Mouse (Mus musculus) limb, embryonic 13.5 days (tissue): ENCODE data around the gene Dysf. TPM values are rescaled to one million over a fixed set of nuclear protein-coding genes. Genes with fewer than 3 reads are reported as not detected.

Experiments used
- ATAC-seq: fragments of 200-750 bp; cut with Nextera tagmentation; 2 replicates; pipeline ENCODE4 v1.8.0; 2017; ENCODE audit warnings: low read depth, moderate number of reproducible peaks, moderate TSS enrichment; ENCODE audit not compliant: low FRiP score
- H3K27ac ChIP-seq: fragments of 300-500 bp; sonication (generic); 2 replicates; pipeline ENCODE4 v1.5.1; 2015; ENCODE audit warnings: inconsistent platforms, mild to moderate bottlenecking, moderate library complexity
- H3K27me3 ChIP-seq: fragments of 300-500 bp; sonication (generic); 2 replicates; pipeline ENCODE4 v1.6.1; 2015; ENCODE audit warnings: mild to moderate bottlenecking, inconsistent platforms
- H3K36me3 ChIP-seq: fragments of 300-500 bp; sonication (generic); 2 replicates; pipeline ENCODE4 v1.6.1; 2015; ENCODE audit warnings: inconsistent platforms, mild to moderate bottlenecking, moderate library complexity
- H3K4me1 ChIP-seq: fragments of 300-500 bp; sonication (generic); 2 replicates; pipeline ENCODE4 v1.6.1; 2015; ENCODE audit warnings: inconsistent platforms
- H3K4me2 ChIP-seq: fragments of 300-500 bp; sonication (generic); replicated peaks from 2 replicates; pipeline ENCODE4 v1.6.1; 2015; ENCODE audit warnings: inconsistent platforms, mild to moderate bottlenecking, moderate library complexity
- H3K4me3 ChIP-seq: fragments of 300-500 bp; sonication (generic); 2 replicates; pipeline ENCODE4 v1.5.1; 2015; ENCODE audit warnings: moderate library complexity, mild to moderate bottlenecking, inconsistent platforms
- H3K9ac ChIP-seq: fragments of 300-500 bp; sonication (generic); 2 replicates; pipeline ENCODE4 v1.6.1; 2015; ENCODE audit warnings: mild to moderate bottlenecking, inconsistent platforms
- H3K9me3 ChIP-seq: fragments of 300-500 bp; sonication (generic); 2 replicates; pipeline ENCODE4 v1.6.1; 2016; ENCODE audit warnings: inconsistent platforms
- WGBS: fragments of 180-500 bp; shearing (Covaris S2); methylation state at CpG from one replicate; pipeline ENCODE4 v1.1.7; 2015; 5-methylcytosine and 5-hydroxymethylcytosine counted together
- polyA plus RNA-seq: library from polyadenylated mRNA; unstranded; fragments of >200 nt; fragmentation: Nextera tagmentation; extraction: Ambion mirVana; gene quantifications from 2 replicates; pipeline ENCODE4 v1.2.1, GENCODE M21; 2015

The Dysf gene
- polyA plus RNA-seq, 1 experiment from 2014 or later: 10.2 TPM

DNA sequence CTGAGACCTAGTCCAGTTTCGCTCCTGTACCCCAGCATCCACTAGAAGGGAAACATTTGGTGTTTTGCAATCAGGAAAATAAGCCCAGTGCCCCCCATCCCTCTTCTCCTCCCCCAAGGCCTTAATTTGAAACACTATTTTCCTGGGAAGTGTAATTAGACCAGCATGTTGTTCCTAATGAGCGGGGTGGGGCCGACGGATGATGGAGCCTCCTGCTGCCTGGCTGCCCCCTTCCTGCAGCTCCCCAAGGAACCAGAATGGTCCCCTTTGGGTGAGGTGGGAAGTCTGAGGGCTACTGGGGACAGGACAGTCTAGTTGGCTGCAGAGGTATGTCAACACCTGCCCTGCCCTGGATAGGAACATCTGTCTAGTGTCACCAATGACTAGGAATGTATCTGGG lies 136.0 kb downstream of the Dysf start:
- Histone ChIP-seq H3K4me2 (no peak overlapping the region), H3K27ac (peak overlapping the region; percentile 48; the same call in 1 of the 2 replicates), H3K36me3 (no peaks in the 10 kb centered on the region), H3K9ac (no peak overlapping the region), H3K27me3 (0 out of 2 replicates have a peak, but pooled peaks cover 5% of the 10 kb centered on the region), H3K9me3 (no peaks in the 10 kb centered on the region), H3K4me1 (peaks cover 35% of the 10 kb centered on the region), H3K4me3 (no peak overlapping the region)
- ATAC-seq: no peak
- 46% methylated on average over 4 of the region's 4 CpGs for WGBS

- H3K9ac ChIP-seq: no peak overlapping the region
- H3K27ac ChIP-seq: no peak overlapping the region
- no peaks in the 10 kb centered on the region for H3K36me3 ChIP-seq
- no peak overlapping the region for H3K4me2 ChIP-seq
- H3K4me1 ChIP-seq: peaks cover 45% of the 10 kb centered on the region
- no peaks in the 10 kb centered on the region for H3K9me3 ChIP-seq
- no peak for ATAC-seq
- H3K27me3 ChIP-seq: 0 out of 2 replicates have a peak, but pooled peaks cover 5% of the 10 kb centered on the region
- H3K4me3 ChIP-seq: no peak overlapping the region
- 80% methylated on average over 13 of the region's 13 CpGs for WGBS
Measured at GRCm38 (mm10) chr6:84147206-84148004, 139.0 kb downstream of the Dysf start.

- H3K9ac ChIP-seq: no peak overlapping the region
- ATAC-seq: no peak
- H3K4me2 ChIP-seq: no peak overlapping the region
- H3K4me1 ChIP-seq: peaks cover 34% of the 10 kb centered on the region
- H3K27ac ChIP-seq: no peak overlapping the region
- WGBS: 37% methylated on average over 6 of the region's 6 CpGs
- no peaks in the 10 kb centered on the region for H3K36me3 ChIP-seq
- 0 out of 2 replicates have a peak, but pooled peaks cover 5% of the 10 kb centered on the region for H3K27me3 ChIP-seq
- no peaks in the 10 kb centered on the region for H3K9me3 ChIP-seq
- no peak overlapping the region for H3K4me3 ChIP-seq
Measured at GRCm38 (mm10) chr6:84148470-84148869, 140.1 kb downstream of the Dysf start.

GRCm38 (mm10) chr6:84154508-84154907 lies 146.1 kb downstream of the Dysf start:
- 94% methylated on average over 2 of the region's 2 CpGs for WGBS
- Histone ChIP-seq H3K27ac (no peak overlapping the region), H3K4me1 (peaks cover 34% of the 10 kb centered on the region)

GRCm38 (mm10) chr6:84155765-84156164 lies 147.4 kb downstream of the Dysf start:
- ATAC-seq: no peak
- no peaks in the 10 kb centered on the region for H3K27me3 ChIP-seq
- WGBS: 40% methylated on average over 3 of the region's 3 CpGs
- no peak overlapping the region; the same call in 1 of the 2 replicates for H3K27ac ChIP-seq
- no peak overlapping the region for H3K9ac ChIP-seq
- H3K4me1 ChIP-seq: peaks cover 34% of the 10 kb centered on the region
- no peaks in the 10 kb centered on the region for H3K36me3 ChIP-seq
- H3K4me3 ChIP-seq: no peak overlapping the region
- no peaks in the 10 kb centered on the region for H3K9me3 ChIP-seq
- no peak overlapping the region for H3K4me2 ChIP-seq

More at GRCm38 (mm10) chr6:84154508-84154907, 146.1 kb downstream of the Dysf start:
- Histone ChIP-seq H3K36me3 (no peaks in the 10 kb centered on the region), H3K9ac (no peak overlapping the region), H3K9me3 (no peaks in the 10 kb centered on the region), H3K4me2 (no peak overlapping the region), H3K27me3 (no peaks in the 10 kb centered on the region), H3K4me3 (no peak overlapping the region)
- no peak for ATAC-seq

- 67% methylated on average over 4 of the region's 4 CpGs for whole genome bisulfite sequencing
- Histone ChIP-seq H3K27me3 (no peaks in the 10 kb centered on the region), H3K36me3 (no peaks in the 10 kb centered on the region), H3K27ac (no peak overlapping the region), H3K4me1 (peaks cover 26% of the 10 kb centered on the region), H3K9me3 (no peaks in the 10 kb centered on the region), H3K4me3 (no peak overlapping the region), H3K9ac (no peak overlapping the region), H3K4me2 (no peak overlapping the region)
- no peak for ATAC-seq
Measured at GRCm38 (mm10) chr6:84156481-84157025, 148.2 kb downstream of the Dysf start.

DNA sequence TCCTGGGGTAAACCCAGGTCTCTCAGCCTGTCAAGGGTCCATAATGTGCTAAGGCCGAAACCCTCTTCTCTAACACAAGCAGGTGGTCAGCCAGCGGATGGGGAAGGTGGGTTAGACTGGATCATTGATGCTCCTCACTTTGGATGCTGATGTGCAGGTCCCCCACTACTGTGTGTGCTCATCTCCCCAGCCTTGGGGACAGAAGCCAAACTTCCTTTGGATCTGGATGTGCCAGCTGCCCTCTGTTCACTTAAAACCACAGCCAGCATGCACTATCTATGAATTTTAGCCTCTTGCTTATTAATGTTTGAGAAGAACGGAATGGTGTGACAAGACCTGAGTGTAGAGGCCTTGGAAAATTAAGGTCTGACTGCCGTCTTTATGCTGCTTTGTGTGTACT lies 150.7 kb downstream of the Dysf start:
- no peak overlapping the region for H3K9ac ChIP-seq
- H3K27ac ChIP-seq: no peak overlapping the region
- WGBS: 90% methylated on average over 4 of the region's 4 CpGs
- no peak overlapping the region for H3K4me3 ChIP-seq
- no peaks in the 10 kb centered on the region for H3K27me3 ChIP-seq
- H3K4me1 ChIP-seq: peaks cover 23% of the 10 kb centered on the region; the same call in 1 of the 2 replicates
- H3K36me3 ChIP-seq: no peaks in the 10 kb centered on the region
- no peak for ATAC-seq
- H3K9me3 ChIP-seq: no peaks in the 10 kb centered on the region
- H3K4me2 ChIP-seq: no peak overlapping the region

DNA sequence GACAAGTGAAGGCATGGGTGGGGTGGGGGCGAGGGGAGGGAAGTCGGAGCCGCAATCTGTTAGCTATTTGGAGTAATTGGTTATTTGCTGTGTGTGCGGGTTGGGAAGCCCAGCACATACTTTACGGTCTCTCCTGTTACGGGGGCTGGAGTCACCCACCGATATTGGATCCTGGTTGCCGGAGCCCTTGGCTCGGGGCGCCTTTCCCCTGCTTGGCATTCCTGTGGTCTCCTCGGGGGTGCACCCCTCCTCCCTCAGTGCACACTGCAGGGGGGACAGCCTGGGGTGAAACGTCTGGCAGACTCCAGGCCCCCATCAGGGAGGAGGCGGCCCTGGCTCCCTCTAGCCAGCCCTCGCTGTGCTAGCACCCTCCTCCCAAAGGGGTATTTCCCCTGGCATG lies 159.2 kb downstream of the Dysf start:
- Histone ChIP-seq H3K4me3 (no peak overlapping the region), H3K9me3 (no peaks in the 10 kb centered on the region), H3K4me1 (peaks cover 14% of the 10 kb centered on the region), H3K27ac (no peak overlapping the region), H3K36me3 (no peaks in the 10 kb centered on the region), H3K27me3 (no peaks in the 10 kb centered on the region), H3K4me2 (no peak overlapping the region), H3K9ac (no peak overlapping the region)
- ATAC-seq: no peak
- WGBS: 24% methylated on average over 13 of the region's 14 CpGs

GRCm38 (mm10) chr6:84168571-84168970 lies 160.2 kb downstream of the Dysf start:
- 96% methylated on average over 1 of the region's 1 CpGs for WGBS
- no peak overlapping the region for H3K4me2 ChIP-seq
- no peaks in the 10 kb centered on the region for H3K36me3 ChIP-seq

GRCm38 (mm10) chr6:84173626-84174025 lies 165.2 kb downstream of the Dysf start:
- H3K9ac ChIP-seq: no peak overlapping the region
- ATAC-seq: no peak
- no peak overlapping the region for H3K27ac ChIP-seq
- no peaks in the 10 kb centered on the region; the same call in 1 of the 2 replicates for H3K4me1 ChIP-seq
- H3K27me3 ChIP-seq: no peaks in the 10 kb centered on the region
- 96% methylated on average over 6 of the region's 6 CpGs for WGBS
- no peaks in the 10 kb centered on the region for H3K9me3 ChIP-seq
- H3K36me3 ChIP-seq: no peaks in the 10 kb centered on the region
- H3K4me2 ChIP-seq: no peak overlapping the region
- no peak overlapping the region for H3K4me3 ChIP-seq

More at GRCm38 (mm10) chr6:84168571-84168970, 160.2 kb downstream of the Dysf start:
- no peak overlapping the region for H3K9ac ChIP-seq
- peaks cover 14% of the 10 kb centered on the region for H3K4me1 ChIP-seq
- H3K27me3 ChIP-seq: no peaks in the 10 kb centered on the region
- H3K9me3 ChIP-seq: no peaks in the 10 kb centered on the region
- no peak overlapping the region for H3K4me3 ChIP-seq
- no peak for ATAC-seq
- no peak overlapping the region for H3K27ac ChIP-seq

- Histone ChIP-seq H3K27me3 (no peaks in the 10 kb centered on the region), H3K9ac (no peak overlapping the region), H3K27ac (no peak overlapping the region), H3K4me3 (no peak overlapping the region), H3K9me3 (no peaks in the 10 kb centered on the region), H3K36me3 (no peaks in the 10 kb centered on the region), H3K4me1 (peaks cover 7% of the 10 kb centered on the region), H3K4me2 (no peak overlapping the region)
- ATAC-seq: no peak
- 80% methylated on average over 5 of the region's 5 CpGs for WGBS
Measured at GRCm38 (mm10) chr6:84178776-84179405, 170.5 kb downstream of the Dysf start.

GRCm38 (mm10) chr6:84181452-84181851 lies 173.1 kb downstream of the Dysf start:
- no peaks in the 10 kb centered on the region for H3K9me3 ChIP-seq
- no peak overlapping the region for H3K4me3 ChIP-seq
- no peak overlapping the region for H3K27ac ChIP-seq
- ATAC-seq: no peak
- H3K27me3 ChIP-seq: no peaks in the 10 kb centered on the region
- H3K4me1 ChIP-seq: peaks cover 7% of the 10 kb centered on the region
- no peak overlapping the region for H3K9ac ChIP-seq
- no peaks in the 10 kb centered on the region for H3K36me3 ChIP-seq
- H3K4me2 ChIP-seq: no peak overlapping the region
- 49% methylated on average over 4 of the region's 4 CpGs for WGBS
